Mouse (Mus musculus) c-Kit-negative CD71-positive TER-119-positive erythroid progenitor cells, embryonic 14.5 days (primary cell): Measurements from ENCODE around the gene Klhl12.
A peak's percentile ranks its signal among the peaks of the same experiment; 100 is the strongest.
"Not testable (repeated sequence)": the region's sequence is repeated elsewhere in the genome, so short reads cannot be mapped to it uniquely, and the experiment has no call there.

ENCODE experiments used
- DNase-seq: peaks from one replicate; pipeline ENCODE4 v3.0.0-alpha.2; 2013; ENCODE audit warnings: low read depth, low spot score

Klhl12 gene

DNA sequence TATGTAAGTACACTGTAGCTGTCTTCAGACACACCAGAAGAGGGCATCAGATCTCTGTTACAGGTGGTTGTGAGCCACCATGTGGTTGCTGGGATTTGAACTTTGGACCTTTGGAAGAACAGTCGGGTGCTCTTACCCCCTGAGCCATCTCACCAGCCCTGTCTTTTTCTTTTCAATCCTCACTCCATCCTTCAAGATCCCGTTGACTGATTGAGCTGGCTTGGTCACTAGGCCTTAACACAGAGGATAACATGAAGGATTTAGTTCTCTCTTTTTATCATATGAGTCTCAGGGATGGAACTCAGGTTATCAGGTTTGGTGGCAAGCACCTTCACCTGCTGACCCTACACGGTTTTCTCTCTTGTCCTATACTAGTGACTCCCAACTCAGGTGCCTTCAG lies 6.8 kb upstream of the Klhl12 start:
- DNase-seq, result not testable (repeated sequence)

GRCm38 (mm10) chr1:134450201-134450600 lies 5.1 kb upstream of the Klhl12 start:
- no peak for DNase-seq

GRCm38 (mm10) chr1:134450986-134451385 lies 4.3 kb upstream of the Klhl12 start:
- DNase-seq, result no peak

DNA sequence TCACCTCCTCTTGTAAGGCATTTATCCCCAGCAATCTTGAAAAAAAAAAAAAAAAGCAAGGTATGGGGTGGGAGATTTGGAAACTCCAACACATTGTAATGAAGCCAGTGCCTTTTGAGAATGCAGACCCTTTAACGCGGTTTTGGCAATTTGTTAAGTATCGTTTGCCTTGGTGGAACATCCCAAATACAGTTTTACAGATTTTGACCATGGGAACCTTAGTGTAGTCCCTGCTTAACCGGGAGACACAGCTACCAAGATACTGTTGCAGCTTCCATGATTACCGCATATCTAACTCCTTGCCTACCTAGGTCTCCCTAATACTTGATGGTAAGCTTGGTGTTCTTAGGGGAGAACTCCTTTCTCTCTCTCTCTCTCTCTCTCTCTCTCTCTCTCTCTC lies 729 bp downstream of the Klhl12 start:
- DNase-seq, result no peak

- DNase-seq, result no peak
Measured at GRCm38 (mm10) chr1:134458139-134458727, 2.9 kb downstream of the Klhl12 start.

DNA sequence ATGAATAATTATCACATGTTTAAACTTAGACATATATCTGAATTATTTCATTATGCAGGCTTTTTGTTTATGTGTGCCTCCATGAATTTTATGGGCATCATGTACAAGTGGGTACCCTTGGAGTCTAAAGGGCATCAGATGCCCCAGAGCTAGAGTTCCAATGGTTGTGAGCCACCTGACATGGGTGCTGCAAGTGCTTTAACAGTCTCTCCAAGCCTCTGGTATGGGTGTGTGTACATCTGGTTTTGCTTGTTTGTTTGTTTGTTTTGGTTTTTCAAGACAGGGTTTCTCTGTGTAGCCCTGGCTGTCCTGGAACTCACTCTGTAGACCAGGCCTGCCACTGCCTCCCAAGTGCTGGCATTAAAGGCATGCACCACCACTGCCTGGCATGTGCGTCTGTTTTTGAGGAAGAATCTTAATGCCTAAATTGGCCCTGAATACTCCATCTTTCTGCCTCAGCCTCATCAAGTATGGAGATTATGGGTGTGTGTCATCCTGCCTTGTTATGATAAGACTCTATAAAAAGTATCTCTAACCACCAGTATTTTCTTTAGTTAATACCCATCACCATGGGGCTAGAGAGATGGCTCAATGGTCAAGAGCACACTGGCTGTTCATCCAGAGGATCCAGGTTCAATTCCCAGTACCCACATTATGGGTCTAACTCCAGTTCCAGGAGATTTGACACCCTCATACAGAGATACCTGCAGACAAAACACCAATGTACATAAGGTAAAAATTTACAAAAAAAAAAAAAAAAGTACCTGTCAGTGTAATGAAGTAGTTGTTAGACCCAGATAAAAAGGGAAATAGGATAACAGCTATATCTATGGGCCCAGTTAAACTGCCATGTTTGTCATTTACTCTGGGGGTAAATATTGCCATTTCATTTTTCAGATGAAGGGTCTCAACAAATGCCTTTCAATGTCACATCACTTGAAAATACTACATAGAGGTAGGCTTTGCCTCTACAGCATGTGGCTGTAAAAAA lies 5.3 kb downstream of the Klhl12 start:
- peak; percentile 70 for DNase-seq

GRCm38 (mm10) chr1:134484623-134485022 lies 29.3 kb downstream of the Klhl12 start:
- DNase-seq, result no peak

GRCm38 (mm10) chr1:134490903-134491801 lies 35.8 kb downstream of the Klhl12 start:
- no peak for DNase-seq

- DNase-seq, result no peak
Measured at GRCm38 (mm10) chr1:134492276-134492675, 36.9 kb downstream of the Klhl12 start.

- DNase-seq, result no peak
Measured at GRCm38 (mm10) chr1:134493496-134493895, 38.2 kb downstream of the Klhl12 start.

DNA sequence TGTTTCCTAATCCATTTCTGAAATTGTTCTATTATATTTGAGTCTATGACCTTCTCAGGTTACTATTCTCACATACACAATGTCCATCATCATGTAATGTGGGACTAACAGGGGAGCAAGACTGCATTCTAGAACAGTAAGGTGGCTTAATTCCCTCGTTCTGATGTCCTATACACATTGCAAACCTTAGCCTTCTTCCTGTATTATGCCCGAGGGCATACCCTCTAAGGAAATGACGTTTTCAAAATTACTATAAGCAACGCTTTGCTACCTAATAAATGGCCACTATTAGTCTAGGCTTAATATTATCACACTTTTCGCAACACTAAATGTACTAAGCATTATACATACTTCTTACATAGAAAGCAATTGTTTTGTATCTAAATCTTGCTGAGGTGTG lies 38.6 kb downstream of the Klhl12 start:
- DNase-seq, result no peak

GRCm38 (mm10) chr1:134494428-134495215 lies 39.3 kb downstream of the Klhl12 start, which contains the start of gene Rabif:
TSS of gene Rabif (plus strand) at chr1:134494648.
- DNase-seq, result peak; percentile 84

DNA sequence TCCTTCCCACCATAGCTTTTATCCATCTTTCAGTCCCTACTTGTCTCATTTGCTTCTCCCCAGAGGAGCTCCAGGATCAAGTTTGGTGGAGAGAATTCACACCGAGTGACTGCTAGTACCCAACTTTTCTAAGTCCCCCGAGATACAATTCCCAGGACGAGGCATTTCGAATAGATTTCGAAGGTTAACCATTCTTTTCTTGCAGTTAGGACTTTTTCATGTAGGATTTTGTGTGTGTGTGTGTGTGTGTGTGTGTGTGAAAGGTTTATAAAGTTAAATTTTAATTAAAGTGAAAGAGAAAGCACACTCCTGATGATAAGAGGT lies 39.8 kb downstream of the Klhl12 start:
- DNase-seq, result no peak

DNA sequence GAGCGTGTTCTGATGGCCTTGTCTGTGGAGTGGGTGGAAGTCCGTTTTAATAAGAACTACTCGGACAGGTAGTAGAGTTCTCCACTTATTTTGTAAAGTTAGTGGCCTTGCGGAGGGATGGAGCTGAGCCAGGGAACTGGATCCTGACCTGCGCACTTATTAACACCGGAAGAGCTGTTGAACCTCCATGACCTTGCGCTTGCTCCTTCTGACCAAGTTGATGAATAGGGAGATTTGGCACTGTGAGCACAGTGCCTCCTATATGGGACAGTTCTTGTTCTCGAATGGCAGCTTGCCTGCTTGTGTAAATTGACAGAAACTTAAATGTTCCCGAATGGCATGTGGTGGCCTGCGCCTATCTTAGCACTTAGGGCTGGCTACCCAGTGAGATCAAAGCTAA lies 40.7 kb downstream of the Klhl12 start:
- no peak for DNase-seq

DNA sequence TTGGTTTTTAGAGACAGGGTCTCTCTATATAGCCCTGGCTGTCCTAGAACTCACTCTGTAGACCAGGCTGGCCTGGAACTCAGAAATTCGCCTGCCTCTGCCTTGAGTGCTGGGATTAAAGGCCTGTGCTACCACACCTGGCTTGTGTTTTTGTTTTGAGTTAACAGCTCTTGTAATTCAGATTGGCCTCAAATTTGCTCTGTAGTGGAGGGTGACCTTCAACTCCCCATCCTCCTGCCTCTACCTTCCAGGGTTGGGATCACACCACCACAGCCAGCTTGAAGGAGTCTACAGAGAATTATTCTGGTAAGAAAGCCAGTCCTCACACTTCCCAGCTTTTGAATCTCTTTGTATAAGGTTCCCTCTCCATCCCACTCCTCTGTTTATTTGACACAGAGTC lies 45.6 kb downstream of the Klhl12 start:
- no peak for DNase-seq

DNA sequence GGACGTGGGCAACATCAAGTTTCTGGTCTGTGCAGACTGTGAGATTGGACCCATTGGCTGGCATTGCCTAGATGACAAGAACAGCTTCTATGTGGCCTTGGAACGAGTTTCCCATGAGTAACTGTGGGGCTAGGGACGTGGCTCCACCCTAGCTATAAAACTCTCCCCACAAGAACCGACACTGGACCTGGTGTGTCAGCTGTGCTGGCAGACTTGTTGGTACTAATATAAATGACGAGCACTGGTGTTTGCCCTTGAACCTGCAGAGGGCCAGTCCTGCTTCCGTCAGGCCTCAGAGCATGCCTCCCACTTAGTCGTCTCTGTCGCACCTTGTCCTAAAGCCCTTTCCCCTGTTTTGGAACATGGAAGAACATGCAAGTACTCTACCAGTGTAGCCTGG lies 50.9 kb downstream of the Klhl12 start:
- DNase-seq, result no peak

- DNase-seq, result no peak
Measured at GRCm38 (mm10) chr1:134510018-134510417, 54.7 kb downstream of the Klhl12 start.

DNA sequence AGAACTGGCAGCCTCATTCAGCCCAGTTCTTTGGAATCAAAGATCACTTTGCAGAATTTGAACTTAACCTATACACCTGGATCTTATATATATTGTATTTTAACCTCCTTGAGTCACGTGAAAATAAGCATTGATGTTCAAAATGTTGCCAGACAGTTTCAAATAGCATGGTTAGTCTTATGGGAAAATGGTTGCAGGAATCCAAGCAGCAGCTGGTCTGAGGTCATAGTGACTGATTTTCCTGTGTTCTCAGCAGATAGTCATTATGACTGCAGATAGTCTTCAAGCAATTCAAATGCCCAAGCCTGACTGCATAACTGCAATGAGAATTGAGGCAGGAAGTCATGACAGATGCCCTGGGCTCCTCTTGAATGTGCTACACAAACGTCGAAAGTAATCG lies 56.9 kb downstream of the Klhl12 start:
- no peak for DNase-seq

- DNase-seq, result no peak
Measured at GRCm38 (mm10) chr1:134512584-134512983, 57.3 kb downstream of the Klhl12 start.

DNA sequence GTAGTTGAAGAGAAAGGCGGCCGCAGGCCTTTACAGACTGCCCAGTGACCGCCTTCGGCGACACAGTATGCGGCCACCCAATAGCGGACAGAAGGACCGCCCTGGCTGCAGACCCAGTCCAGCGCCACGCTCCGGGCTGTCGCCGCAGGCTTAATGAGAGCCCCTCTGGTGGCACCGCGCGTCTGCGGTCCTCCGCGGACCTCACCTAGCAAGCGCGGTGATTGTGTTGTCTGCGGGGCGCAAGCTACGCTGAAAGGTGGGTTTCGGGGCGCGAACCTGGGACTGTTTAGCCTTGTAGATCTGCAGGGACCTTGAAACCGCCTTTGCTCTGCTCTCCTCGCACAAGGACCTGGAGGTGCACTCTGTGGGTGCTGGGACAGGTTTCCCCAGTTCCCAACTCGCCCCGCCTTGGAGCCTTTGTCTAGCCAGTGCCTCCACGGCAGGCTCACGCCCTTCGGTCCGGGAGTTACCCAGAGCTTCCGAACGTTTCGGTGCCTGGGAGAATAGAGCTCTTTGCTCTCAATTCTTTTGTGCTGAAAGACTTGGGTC lies 58.1 kb downstream of the Klhl12 start:
- DNase-seq, result no peak
